Mouse (Mus musculus) heart, embryonic 16.5 days (tissue): ENCODE data around the gene Hbq1a. TPM values are rescaled to one million over a fixed set of nuclear protein-coding genes. Genes with fewer than 3 reads are reported as not detected.
A peak's percentile ranks its signal among the peaks of the same experiment; 100 is the strongest.

Experiments
- ATAC-seq: fragments of 200-750 bp; cut with Nextera tagmentation; replicated peaks from 2 replicates; pipeline ENCODE4 v1.8.0; 2017; ENCODE audit warnings: moderate number of reproducible peaks; ENCODE audit not compliant: insufficient read depth, low FRiP score; ENCODE audit errors: extremely low read depth
- H3K27ac ChIP-seq: fragments of 300-500 bp; sonication (generic); 2 replicates; pipeline ENCODE4 v1.5.1; 2014; ENCODE audit warnings: mild to moderate bottlenecking, low read length, control low read depth, moderate library complexity
- H3K27me3 ChIP-seq: fragments of 300-500 bp; sonication (generic); 2 replicates; pipeline ENCODE4 v1.6.1; 2014; ENCODE audit warnings: low read length, mixed read lengths; ENCODE audit not compliant: control insufficient read depth, insufficient read depth
- H3K36me3 ChIP-seq: fragments of 300-500 bp; sonication (generic); 2 replicates; pipeline ENCODE4 v1.6.1; 2014; ENCODE audit not compliant: control insufficient read depth, insufficient read depth
- H3K4me1 ChIP-seq: fragments of 300-500 bp; sonication (generic); 2 replicates; pipeline ENCODE4 v1.6.1; 2014; ENCODE audit warnings: low read length, mixed read lengths; ENCODE audit not compliant: control insufficient read depth, insufficient read depth
- H3K4me2 ChIP-seq: fragments of 300-500 bp; sonication (generic); 2 replicates; pipeline ENCODE4 v1.6.1; 2014; ENCODE audit warnings: low read depth, mild to moderate bottlenecking, control low read depth, low read length
- H3K4me3 ChIP-seq: fragments of 300-500 bp; sonication (generic); 2 replicates; pipeline ENCODE4 v1.5.1; 2014; ENCODE audit warnings: mild to moderate bottlenecking, control low read depth, low read length
- H3K9ac ChIP-seq: fragments of 300-500 bp; sonication (generic); 2 replicates; pipeline ENCODE4 v1.6.1; 2014; ENCODE audit warnings: low read length, control low read depth
- H3K9me3 ChIP-seq: fragments of 300-500 bp; sonication (generic); replicated peaks from 2 replicates; pipeline ENCODE4 v1.6.1; 2016; ENCODE audit warnings: low read length; ENCODE audit not compliant: control insufficient read depth
- WGBS: fragments of 180-500 bp; shearing (Covaris S2); extraction: QIAGEN DNeasy Blood & Tissue Kit; methylation state at CpG from one replicate; pipeline ENCODE4 v1.1.7; 2014; 5-methylcytosine and 5-hydroxymethylcytosine counted together
- polyA plus RNA-seq: library from polyadenylated mRNA; unstranded; fragments of >200 nt; fragmentation: Nextera tagmentation; extraction: Ambion mirVana; gene quantifications from 2 replicates; pipeline ENCODE4 v1.2.1, GENCODE M21; 2015

The Hbq1a gene
- polyA plus RNA-seq, 1 experiment from 2014 or later, result 1.6 TPM

DNA sequence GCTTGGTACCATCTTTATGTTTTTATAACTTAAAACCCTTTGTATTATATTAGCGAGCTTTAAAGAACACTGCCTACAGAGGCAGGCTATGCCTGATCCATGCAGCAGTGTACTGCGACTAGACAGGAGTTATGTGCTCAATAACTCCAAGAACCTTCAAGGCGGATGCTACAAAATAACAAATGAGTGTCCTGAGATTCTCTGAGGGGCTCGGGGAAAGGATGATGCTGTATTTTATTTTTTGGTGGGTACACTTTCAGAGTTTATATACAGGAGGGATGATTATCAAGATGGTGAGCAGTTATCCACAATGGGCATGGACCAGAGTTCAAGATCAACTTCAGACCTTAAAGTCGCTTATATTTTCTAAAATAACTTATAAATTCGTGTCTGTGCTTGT is 33.1 kb upstream of the Hbq1a start:
- no peaks in the 10 kb centered on the region for H3K27me3 ChIP-seq
- H3K9ac ChIP-seq, result peak overlapping the region; percentile 95
- peaks cover 5% of the 10 kb centered on the region for H3K4me1 ChIP-seq
- H3K4me3 ChIP-seq, result peak overlapping the region; percentile 88
- 0 out of 2 replicates have a peak, but pooled peaks cover 2% of the 10 kb centered on the region for H3K36me3 ChIP-seq
- H3K9me3 ChIP-seq, result no peaks in the 10 kb centered on the region
- no peak for ATAC-seq
- no peak overlapping the region; the same call in 1 of the 2 replicates for H3K27ac ChIP-seq
- 24% methylated on average over 6 of the region's 6 CpGs for WGBS
- peak overlapping the region; percentile 61 for H3K4me2 ChIP-seq

DNA sequence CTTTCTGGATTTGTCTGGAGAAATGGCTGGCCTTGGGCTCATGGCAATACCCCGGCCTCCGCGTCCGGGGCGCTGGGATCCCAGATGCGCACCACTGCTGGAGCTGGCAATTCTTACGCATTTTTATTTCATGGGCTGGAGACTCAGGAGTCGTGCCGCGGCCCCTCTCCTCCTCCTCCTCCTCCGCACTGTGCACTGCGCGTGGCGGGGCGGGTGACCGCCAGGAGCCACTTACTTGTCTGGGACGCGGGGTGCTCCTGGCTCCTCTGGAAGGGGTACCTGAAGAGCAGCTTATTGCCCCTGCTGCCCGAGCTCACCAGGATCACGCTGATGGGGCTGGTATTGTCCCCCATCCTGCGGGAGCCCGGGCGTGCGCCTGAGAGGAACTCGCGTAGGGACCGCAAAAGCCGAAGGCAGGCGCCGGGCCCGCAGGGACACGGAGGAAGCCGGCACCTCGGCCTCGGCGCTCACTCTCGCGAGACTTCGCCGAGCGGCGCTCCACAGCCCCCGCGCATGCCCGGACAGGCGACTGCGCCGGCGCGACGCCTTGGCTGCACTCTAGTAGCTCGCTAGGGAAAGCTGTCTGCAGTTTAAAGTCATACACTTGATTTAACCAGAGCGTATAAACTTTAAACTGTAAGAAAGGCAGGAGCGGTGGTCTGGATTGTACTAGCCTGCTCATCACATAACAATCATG is 32.5 kb upstream of the Hbq1a start, which contains the start of gene Nprl3:
Gene Nprl3 (minus strand): TSS at position 520 of the 697 bp plus-strand sequence.
- peak within 1 kb of the TSS; percentile 87 for H3K27ac ChIP-seq
- H3K9ac ChIP-seq, result peak within 1 kb of the TSS; percentile 95
- H3K27me3 ChIP-seq, result no peaks in the 10 kb centered on the region
- H3K36me3 ChIP-seq, result no peaks in the 10 kb centered on the region
- peak; percentile 99 for ATAC-seq
- no peaks in the 10 kb centered on the region for H3K9me3 ChIP-seq
- H3K4me3 ChIP-seq, result peak within 1 kb of the TSS; percentile 88
- under 1% methylated on average over 54 of the region's 54 CpGs for WGBS
- peak within 1 kb of the TSS; percentile 61 for H3K4me2 ChIP-seq
- peaks cover 5% of the 10 kb centered on the region for H3K4me1 ChIP-seq

DNA sequence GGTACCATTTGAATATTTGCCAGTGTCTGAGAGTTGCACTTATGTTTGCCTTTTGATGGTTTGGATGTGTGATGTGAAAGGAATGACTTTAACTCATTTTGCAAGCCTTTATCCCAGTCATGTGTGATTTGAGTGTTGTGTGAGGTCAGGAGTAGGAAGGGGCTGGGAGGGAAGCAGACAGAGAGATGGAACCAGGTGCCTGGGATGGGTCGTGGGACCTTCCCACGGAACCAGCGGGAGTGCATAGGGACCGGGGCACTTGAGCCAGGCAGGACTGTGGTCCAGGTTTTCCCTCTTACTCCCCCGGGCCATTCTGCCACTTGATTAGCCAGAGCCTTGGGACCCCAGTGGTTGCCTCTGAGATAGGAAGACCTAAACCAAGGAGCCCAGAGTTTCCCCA is 31.9 kb upstream of the Hbq1a start:
- ATAC-seq, result no peak
- no peaks in the 10 kb centered on the region for H3K9me3 ChIP-seq
- H3K36me3 ChIP-seq, result no peaks in the 10 kb centered on the region
- peak overlapping the region; percentile 95 for H3K9ac ChIP-seq
- H3K4me2 ChIP-seq, result peak overlapping the region; percentile 61
- H3K4me1 ChIP-seq, result peaks cover 5% of the 10 kb centered on the region
- peak overlapping the region; percentile 88 for H3K4me3 ChIP-seq
- H3K27me3 ChIP-seq, result no peaks in the 10 kb centered on the region
- WGBS, result 26% methylated on average over 5 of the region's 5 CpGs
- H3K27ac ChIP-seq, result peak overlapping the region; percentile 87

DNA sequence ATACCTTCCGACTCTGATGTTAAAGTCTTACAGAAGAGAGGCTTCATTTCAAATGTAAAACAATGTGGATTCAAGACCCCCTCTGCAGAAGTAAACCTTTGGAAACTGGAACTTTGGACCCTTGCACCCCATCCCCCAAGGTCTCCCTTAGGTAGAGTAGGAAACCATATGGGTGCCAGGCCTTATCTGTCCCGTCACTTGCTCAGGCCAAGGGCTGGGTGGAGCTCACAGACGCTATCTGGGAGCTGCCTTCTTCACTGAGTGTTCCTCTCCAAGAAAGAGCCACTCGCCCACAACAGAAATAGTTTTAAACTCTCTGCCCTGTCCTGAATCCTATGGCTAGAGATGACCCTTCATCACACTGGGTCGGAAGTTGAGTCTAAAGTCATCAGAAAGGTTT is 30.9 kb upstream of the Hbq1a start:
- Histone ChIP-seq H3K4me1 (peaks cover 5% of the 10 kb centered on the region), H3K9me3 (no peaks in the 10 kb centered on the region), H3K27ac (no peak overlapping the region), H3K4me3 (no peak overlapping the region), H3K4me2 (no peak overlapping the region), H3K9ac (no peak overlapping the region), H3K27me3 (no peaks in the 10 kb centered on the region), H3K36me3 (no peaks in the 10 kb centered on the region)
- ATAC-seq, result no peak
- WGBS, result 69% methylated on average over 5 of the region's 5 CpGs

DNA sequence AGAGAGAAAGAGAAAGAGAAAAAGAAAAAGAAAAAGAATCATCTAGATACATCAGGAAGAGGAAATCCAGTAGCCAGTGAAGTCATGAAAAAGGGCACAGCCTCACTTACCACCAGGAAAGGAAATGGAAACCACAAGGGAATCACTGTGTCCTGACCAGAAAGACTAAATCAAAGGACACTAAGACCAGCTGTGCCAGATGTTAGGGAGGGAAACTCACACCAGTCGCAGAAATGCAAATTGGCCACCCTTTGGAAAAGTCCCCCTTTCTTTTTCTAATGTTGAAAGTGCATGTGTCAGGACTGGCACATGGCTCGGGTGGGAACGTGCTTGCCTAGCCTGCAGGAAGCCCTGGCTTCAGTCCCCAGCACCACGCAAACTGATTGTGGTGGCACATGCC is 28.7 kb upstream of the Hbq1a start:
- peaks cover 5% of the 10 kb centered on the region for H3K4me1 ChIP-seq
- H3K4me2 ChIP-seq, result no peak overlapping the region
- 45% methylated on average over 4 of the region's 4 CpGs for WGBS
- H3K9me3 ChIP-seq, result no peaks in the 10 kb centered on the region
- no peaks in the 10 kb centered on the region; the same call in 1 of the 2 replicates for H3K27me3 ChIP-seq
- no peak overlapping the region for H3K4me3 ChIP-seq
- no peaks in the 10 kb centered on the region for H3K36me3 ChIP-seq
- no peak overlapping the region for H3K9ac ChIP-seq
- no peak overlapping the region for H3K27ac ChIP-seq
- ATAC-seq, result no peak

DNA sequence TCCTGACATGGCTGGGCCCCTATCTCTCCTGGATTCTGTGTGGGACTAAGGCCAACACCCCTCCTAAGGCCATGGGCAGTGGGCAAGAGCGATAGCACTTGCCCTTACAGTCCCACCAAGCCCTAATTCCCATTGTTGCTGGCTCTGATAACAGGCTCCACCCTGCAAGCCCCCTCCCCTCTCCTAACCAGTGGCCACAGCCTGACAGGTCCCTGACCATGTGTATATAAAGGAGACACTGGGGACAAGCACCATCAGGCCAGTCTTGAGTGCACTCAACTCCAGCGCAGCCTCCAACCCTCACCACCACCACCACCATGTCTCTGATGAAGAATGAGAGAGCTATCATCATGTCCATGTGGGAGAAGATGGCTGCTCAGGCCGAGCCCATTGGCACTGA is 23.5 kb upstream of the Hbq1a start, which contains the start of gene Hba-x:
Gene Hba-x (plus strand): TSS at position 54 of the 400 bp plus-strand sequence.
- Histone ChIP-seq H3K4me2 (no peak within 1 kb of the TSS), H3K27ac (no peak within 1 kb of the TSS), H3K27me3 (peaks cover 32% of the 10 kb centered on the region), H3K36me3 (no peaks in the 10 kb centered on the region), H3K4me1 (no peaks in the 10 kb centered on the region), H3K9ac (no peak within 1 kb of the TSS), H3K9me3 (no peaks in the 10 kb centered on the region), H3K4me3 (no peak within 1 kb of the TSS)
- WGBS, result 50% methylated on average over 3 of the region's 3 CpGs
- ATAC-seq, result no peak

DNA sequence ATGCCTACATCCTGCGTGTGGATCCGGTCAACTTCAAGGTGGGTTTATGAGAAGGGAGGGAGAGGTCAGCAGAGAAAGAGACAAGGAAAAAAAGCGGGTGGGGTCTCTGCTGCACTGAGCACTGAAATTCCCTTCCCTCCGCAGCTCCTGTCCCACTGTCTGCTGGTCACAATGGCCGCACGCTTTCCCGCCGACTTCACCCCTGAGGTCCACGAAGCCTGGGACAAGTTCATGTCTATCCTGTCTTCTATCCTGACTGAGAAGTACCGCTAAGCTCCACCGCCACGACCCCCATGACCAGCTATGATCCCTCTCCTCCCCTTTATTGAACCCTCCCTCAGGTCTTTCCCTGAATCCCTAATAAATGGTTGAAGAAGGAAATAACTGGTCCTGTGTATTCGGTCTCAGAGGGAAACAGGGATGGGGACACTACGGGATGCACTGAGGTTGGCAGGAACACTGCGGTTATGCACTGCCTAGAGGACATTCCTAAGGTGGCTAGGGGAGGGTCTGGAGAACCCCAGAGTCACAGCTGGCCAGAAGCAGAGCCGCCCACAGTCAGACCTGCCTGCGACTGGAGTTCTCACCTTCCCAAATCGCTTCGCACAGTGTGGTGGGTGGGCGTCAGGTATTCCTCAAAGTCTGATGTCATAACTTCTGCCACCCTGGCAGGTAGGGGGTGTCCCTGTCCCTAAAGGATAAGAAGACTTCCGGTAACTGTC is 22.0 kb upstream of the Hbq1a start:
- WGBS, result 61% methylated on average over 21 of the region's 21 CpGs
- Histone ChIP-seq H3K36me3 (no peaks in the 10 kb centered on the region), H3K9me3 (no peaks in the 10 kb centered on the region), H3K4me3 (no peak overlapping the region), H3K27ac (no peak overlapping the region), H3K27me3 (peaks cover 32% of the 10 kb centered on the region), H3K4me2 (no peak overlapping the region), H3K9ac (no peak overlapping the region), H3K4me1 (no peaks in the 10 kb centered on the region)
- no peak for ATAC-seq

DNA sequence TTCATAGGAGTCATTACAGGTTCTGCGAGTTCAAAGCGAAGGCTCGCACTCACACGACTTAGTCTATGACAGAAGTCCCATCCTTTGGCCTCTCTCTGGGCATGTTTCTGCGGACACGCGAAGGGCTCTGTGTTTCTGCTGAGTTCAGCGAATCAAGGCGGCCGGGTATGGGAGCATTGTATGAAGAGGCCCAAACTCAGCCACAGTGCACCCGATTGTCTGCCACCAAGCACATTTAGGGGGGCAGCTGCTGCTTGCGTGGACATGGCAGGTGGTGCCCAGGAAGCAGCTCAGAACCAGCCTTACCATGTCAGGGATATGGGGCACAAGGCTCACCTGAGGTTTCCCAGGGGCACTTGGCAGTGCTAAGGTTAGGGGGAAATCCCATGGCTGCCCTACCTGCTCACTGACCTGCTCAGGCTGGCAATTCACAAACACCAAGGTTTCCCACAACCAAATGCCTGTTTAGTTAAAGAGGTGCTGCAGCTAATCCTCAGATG is 21.4 kb upstream of the Hbq1a start:
- no peaks in the 10 kb centered on the region for H3K9me3 ChIP-seq
- H3K27me3 ChIP-seq, result peaks cover 32% of the 10 kb centered on the region
- no peak overlapping the region for H3K9ac ChIP-seq
- no peak for ATAC-seq
- no peaks in the 10 kb centered on the region for H3K4me1 ChIP-seq
- 68% methylated on average over 12 of the region's 12 CpGs for WGBS
- no peak overlapping the region for H3K4me2 ChIP-seq
- H3K4me3 ChIP-seq, result no peak overlapping the region
- no peak overlapping the region for H3K27ac ChIP-seq
- H3K36me3 ChIP-seq, result no peaks in the 10 kb centered on the region

DNA sequence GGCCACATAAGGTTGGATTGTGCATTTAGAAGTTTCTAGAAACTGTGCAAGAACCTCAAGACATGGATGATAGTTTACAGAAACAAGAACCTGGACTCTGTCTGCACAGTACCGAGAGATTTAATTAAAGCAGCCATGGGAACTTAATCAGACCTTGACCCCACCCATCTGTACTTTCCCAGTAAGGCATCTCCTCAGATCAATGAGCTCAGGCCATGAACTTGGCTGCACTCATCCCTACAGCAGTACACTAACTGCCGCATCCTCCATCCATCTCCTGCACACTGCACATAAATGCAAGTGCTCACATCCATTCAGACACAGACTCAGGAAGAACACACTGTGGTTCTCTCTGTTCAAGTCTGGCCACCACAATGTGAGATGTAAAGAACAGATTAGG is 19.2 kb upstream of the Hbq1a start:
- ATAC-seq, result no peak
- H3K27me3 ChIP-seq, result peaks cover 32% of the 10 kb centered on the region
- 72% methylated on average over 2 of the region's 2 CpGs for WGBS
- H3K4me1 ChIP-seq, result no peaks in the 10 kb centered on the region
- H3K4me2 ChIP-seq, result no peak overlapping the region
- no peaks in the 10 kb centered on the region for H3K9me3 ChIP-seq
- no peak overlapping the region for H3K9ac ChIP-seq
- H3K27ac ChIP-seq, result no peak overlapping the region
- H3K36me3 ChIP-seq, result no peaks in the 10 kb centered on the region
- H3K4me3 ChIP-seq, result no peak overlapping the region
